Mouse (Mus musculus): Measurements from ENCODE around the gene Plxnd1. TPM values are rescaled to one million over a fixed set of nuclear protein-coding genes. Genes with fewer than 3 reads are reported as not detected.

Gene Plxnd1
- polyA plus RNA-seq, 1 experiment from 2014 or later, result 46.9 TPM

GRCm38 (mm10) chr6:115955664-115956063, 39.1 kb downstream of the Plxnd1 start:
- 68% methylated on average over 11 of the region's 11 CpGs for WGBS
- ATAC-seq (ENCODE audit: low read depth), result no peak
- Histone ChIP-seq H3K9me3 (ENCODE audit: control insufficient read depth, low read length) (peaks cover 6% of the 10 kb centered on the region; the same call in 1 of the 2 replicates), H3K4me2 (ENCODE audit: low read depth, low read length) (no peak overlapping the region), H3K9ac (ENCODE audit: low read depth, low read length) (no peak overlapping the region), H3K27me3 (replicated peaks; ENCODE audit: control insufficient read depth, insufficient read depth, low read length) (no peaks in the 10 kb centered on the region), H3K4me3 (ENCODE audit: low read depth, low read length) (no peak overlapping the region), H3K36me3 (ENCODE audit: control insufficient read depth, insufficient read depth, low read length) (peaks cover 11% of the 10 kb centered on the region), H3K4me1 (ENCODE audit: control insufficient read depth, insufficient read depth, low read length) (peaks cover 30% of the 10 kb centered on the region), H3K27ac (replicated peaks; ENCODE audit: low read depth, low read length) (no peak overlapping the region; the same call in 1 of the 2 replicates)
- DNase-seq (ENCODE audit: low spot score), result no peak

DNA sequence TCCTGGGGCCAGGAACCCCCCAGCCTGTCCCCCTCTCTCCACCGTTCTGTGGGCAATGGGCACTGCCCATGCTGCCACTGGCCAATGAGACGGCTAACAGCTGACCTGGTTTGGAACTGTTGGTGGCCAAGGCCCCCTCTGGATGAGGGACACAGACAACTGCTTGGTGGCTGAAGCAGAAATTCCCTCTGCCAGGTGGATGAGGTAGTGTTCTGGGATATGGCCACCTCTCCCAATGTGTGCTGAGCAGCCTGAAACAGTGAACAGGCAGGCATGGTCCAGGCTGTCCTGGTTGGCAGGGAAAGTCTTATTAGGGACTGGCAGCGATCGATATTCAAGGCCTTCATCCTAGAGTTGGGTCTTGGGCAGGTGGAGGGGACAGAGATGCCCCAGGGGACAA, 39.6 kb downstream of the Plxnd1 start:
- H3K27ac ChIP-seq (replicated peaks; ENCODE audit: low read depth, low read length), result no peak overlapping the region
- H3K4me2 ChIP-seq (ENCODE audit: low read depth, low read length), result no peak overlapping the region
- H3K9me3 ChIP-seq (ENCODE audit: control insufficient read depth, low read length), result peaks cover 6% of the 10 kb centered on the region; the same call in 1 of the 2 replicates
- peaks cover 8% of the 10 kb centered on the region for H3K36me3 ChIP-seq (ENCODE audit: control insufficient read depth, insufficient read depth, low read length)
- no peak for ATAC-seq (ENCODE audit: low read depth)
- peaks cover 30% of the 10 kb centered on the region for H3K4me1 ChIP-seq (ENCODE audit: control insufficient read depth, insufficient read depth, low read length)
- no peaks in the 10 kb centered on the region for H3K27me3 ChIP-seq (replicated peaks; ENCODE audit: control insufficient read depth, insufficient read depth, low read length)
- DNase-seq (ENCODE audit: low spot score), result no peak
- H3K4me3 ChIP-seq (ENCODE audit: low read depth, low read length), result no peak overlapping the region
- WGBS, result 83% methylated on average over 4 of the region's 4 CpGs
- H3K9ac ChIP-seq (ENCODE audit: low read depth, low read length), result no peak overlapping the region

- Histone ChIP-seq H3K27me3 (replicated peaks; ENCODE audit: control insufficient read depth, insufficient read depth, low read length) (no peaks in the 10 kb centered on the region), H3K27ac (replicated peaks; ENCODE audit: low read depth, low read length) (peak overlapping the region; percentile 33; the same call in 1 of the 2 replicates), H3K4me1 (ENCODE audit: control insufficient read depth, insufficient read depth, low read length) (peaks cover 28% of the 10 kb centered on the region), H3K9ac (ENCODE audit: low read depth, low read length) (no peak overlapping the region), H3K4me2 (ENCODE audit: low read depth, low read length) (no peak overlapping the region), H3K4me3 (ENCODE audit: low read depth, low read length) (no peak overlapping the region), H3K36me3 (ENCODE audit: control insufficient read depth, insufficient read depth, low read length) (peaks cover 3% of the 10 kb centered on the region; the same call in 1 of the 2 replicates), H3K9me3 (ENCODE audit: control insufficient read depth, low read length) (peaks cover 6% of the 10 kb centered on the region; the same call in 1 of the 2 replicates)
- WGBS, result 66% methylated on average over 9 of the region's 9 CpGs
- ATAC-seq (ENCODE audit: low read depth) (no peak), DNase-seq (ENCODE audit: low spot score) (no peak)
Measured at GRCm38 (mm10) chr6:115954506-115955074, 40.2 kb downstream of the Plxnd1 start.

DNA sequence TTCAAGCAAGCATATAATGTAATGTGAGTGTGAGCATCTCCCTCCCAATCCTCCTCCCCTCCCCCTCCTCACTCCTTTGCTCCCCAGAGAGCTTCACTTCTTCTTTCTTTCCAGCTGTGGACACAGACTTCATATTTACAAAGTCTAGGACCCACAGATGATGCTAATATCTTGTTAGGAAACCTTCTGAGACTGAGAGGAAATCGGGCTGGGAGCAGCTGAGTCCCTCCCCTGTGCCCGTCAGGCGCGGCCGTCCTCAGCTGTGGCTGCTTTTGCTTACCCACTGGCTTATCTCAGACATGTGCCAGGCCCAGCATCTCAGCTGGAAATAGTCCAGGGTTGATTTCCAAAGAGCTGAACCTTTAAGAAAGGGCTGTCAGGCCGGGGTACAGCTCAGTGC, 48.4 kb downstream of the Plxnd1 start:
- WGBS, result 48% methylated on average over 6 of the region's 6 CpGs
- Histone ChIP-seq H3K9me3 (ENCODE audit: control insufficient read depth, low read length) (peaks cover 2% of the 10 kb centered on the region; the same call in 1 of the 2 replicates), H3K27ac (replicated peaks; ENCODE audit: low read depth, low read length) (no peak overlapping the region; the same call in 1 of the 2 replicates)

GRCm38 (mm10) chr6:115945633-115946032, 49.2 kb downstream of the Plxnd1 start:
- 83% methylated on average over 8 of the region's 8 CpGs for WGBS
- DNase-seq (ENCODE audit: low spot score) (no peak), ATAC-seq (ENCODE audit: low read depth) (no peak)
- Histone ChIP-seq H3K4me1 (ENCODE audit: control insufficient read depth, insufficient read depth, low read length) (peaks cover 6% of the 10 kb centered on the region; the same call in 1 of the 2 replicates), H3K27me3 (replicated peaks; ENCODE audit: control insufficient read depth, insufficient read depth, low read length) (no peaks in the 10 kb centered on the region), H3K36me3 (ENCODE audit: control insufficient read depth, insufficient read depth, low read length) (no peaks in the 10 kb centered on the region), H3K4me3 (ENCODE audit: low read depth, low read length) (no peak overlapping the region), H3K4me2 (ENCODE audit: low read depth, low read length) (no peak overlapping the region), H3K9ac (ENCODE audit: low read depth, low read length) (no peak overlapping the region), H3K9me3 (ENCODE audit: control insufficient read depth, low read length) (no peaks in the 10 kb centered on the region), H3K27ac (replicated peaks; ENCODE audit: low read depth, low read length) (no peak overlapping the region)

More for the DNA sequence above, 48.4 kb downstream of the Plxnd1 start:
- Histone ChIP-seq H3K27me3 (replicated peaks; ENCODE audit: control insufficient read depth, insufficient read depth, low read length) (no peaks in the 10 kb centered on the region), H3K9ac (ENCODE audit: low read depth, low read length) (no peak overlapping the region), H3K36me3 (ENCODE audit: control insufficient read depth, insufficient read depth, low read length) (no peaks in the 10 kb centered on the region), H3K4me1 (ENCODE audit: control insufficient read depth, insufficient read depth, low read length) (peaks cover 6% of the 10 kb centered on the region; the same call in 1 of the 2 replicates), H3K4me3 (ENCODE audit: low read depth, low read length) (no peak overlapping the region), H3K4me2 (ENCODE audit: low read depth, low read length) (no peak overlapping the region)
- DNase-seq (ENCODE audit: low spot score), result peak; percentile 24
- no peak; the same call in 1 of the 2 replicates for ATAC-seq (ENCODE audit: low read depth)

- Histone ChIP-seq H3K27ac (replicated peaks; ENCODE audit: low read depth, low read length) (no peak within 1 kb of the TSS), H3K4me2 (ENCODE audit: low read depth, low read length) (no peak within 1 kb of the TSS)
- no peak for DNase-seq (ENCODE audit: low spot score)
Measured at GRCm38 (mm10) chr6:115944638-115945037, 50.2 kb downstream of the Plxnd1 start, which contains the start of gene H1foo. Gene H1foo (plus strand): TSS chr6:115944938.

GRCm38 (mm10) chr6:115943498-115944427, 51.0 kb downstream of the Plxnd1 start:
- ATAC-seq (ENCODE audit: low read depth), result no peak
- no peak overlapping the region for H3K4me3 ChIP-seq (ENCODE audit: low read depth, low read length)
- WGBS, result 62% methylated on average over 9 of the region's 9 CpGs

More at GRCm38 (mm10) chr6:115944638-115945037, 50.2 kb downstream of the Plxnd1 start, which contains the start of gene H1foo:
- H3K4me1 ChIP-seq (ENCODE audit: control insufficient read depth, insufficient read depth, low read length), result peaks cover 9% of the 10 kb centered on the region; the same call in 1 of the 2 replicates
- ATAC-seq (ENCODE audit: low read depth), result no peak
- 70% methylated on average over 5 of the region's 5 CpGs for WGBS
- no peak within 1 kb of the TSS for H3K4me3 ChIP-seq (ENCODE audit: low read depth, low read length)
- H3K9me3 ChIP-seq (ENCODE audit: control insufficient read depth, low read length), result no peaks in the 10 kb centered on the region
- H3K27me3 ChIP-seq (replicated peaks; ENCODE audit: control insufficient read depth, insufficient read depth, low read length), result no peaks in the 10 kb centered on the region
- H3K36me3 ChIP-seq (ENCODE audit: control insufficient read depth, insufficient read depth, low read length), result no peaks in the 10 kb centered on the region
- H3K9ac ChIP-seq (ENCODE audit: low read depth, low read length), result no peak within 1 kb of the TSS

GRCm38 (mm10) chr6:115941128-115941527, 53.7 kb downstream of the Plxnd1 start:
- DNase-seq (ENCODE audit: low spot score), result no peak
- Histone ChIP-seq H3K9ac (ENCODE audit: low read depth, low read length) (no peak overlapping the region), H3K9me3 (ENCODE audit: control insufficient read depth, low read length) (peaks cover 6% of the 10 kb centered on the region; the same call in 1 of the 2 replicates), H3K4me2 (ENCODE audit: low read depth, low read length) (no peak overlapping the region), H3K4me3 (ENCODE audit: low read depth, low read length) (no peak overlapping the region), H3K36me3 (ENCODE audit: control insufficient read depth, insufficient read depth, low read length) (no peaks in the 10 kb centered on the region), H3K27ac (replicated peaks; ENCODE audit: low read depth, low read length) (no peak overlapping the region), H3K27me3 (replicated peaks; ENCODE audit: control insufficient read depth, insufficient read depth, low read length) (no peaks in the 10 kb centered on the region), H3K4me1 (ENCODE audit: control insufficient read depth, insufficient read depth, low read length) (0 out of 2 replicates have a peak, but pooled peaks cover 4% of the 10 kb centered on the region)
- ATAC-seq (ENCODE audit: low read depth), result no peak
- 14% methylated on average over 4 of the region's 12 CpGs for WGBS

More at GRCm38 (mm10) chr6:115943498-115944427, 51.0 kb downstream of the Plxnd1 start:
- Histone ChIP-seq H3K4me2 (ENCODE audit: low read depth, low read length) (no peak overlapping the region), H3K9me3 (ENCODE audit: control insufficient read depth, low read length) (no peaks in the 10 kb centered on the region), H3K36me3 (ENCODE audit: control insufficient read depth, insufficient read depth, low read length) (no peaks in the 10 kb centered on the region), H3K27me3 (replicated peaks; ENCODE audit: control insufficient read depth, insufficient read depth, low read length) (no peaks in the 10 kb centered on the region), H3K9ac (ENCODE audit: low read depth, low read length) (no peak overlapping the region), H3K27ac (replicated peaks; ENCODE audit: low read depth, low read length) (no peak overlapping the region), H3K4me1 (ENCODE audit: control insufficient read depth, insufficient read depth, low read length) (peaks cover 9% of the 10 kb centered on the region; the same call in 1 of the 2 replicates)
- DNase-seq (ENCODE audit: low spot score), result peak; percentile 46
